Mouse (Mus musculus): ENCODE data around the gene Kifc1. TPM values are rescaled to one million over a fixed set of nuclear protein-coding genes. Genes with fewer than 3 reads are reported as not detected.

Gene Kifc1
- polyA plus RNA-seq, 1 experiment from 2014 or later: 8.1 TPM

GRCm38 (mm10) chr17:33926207-33926932 lies 35.9 kb upstream of the Kifc1 start:
- peak overlapping the region; percentile 14; the same call in 1 of the 2 replicates for H3K4me3 ChIP-seq
- 73% methylated on average over 17 of the region's 17 CpGs for WGBS

GRCm38 (mm10) chr17:33925406-33926116 lies 35.1 kb upstream of the Kifc1 start:
- peaks cover 35% of the 10 kb centered on the region for H3K4me1 ChIP-seq
- H3K4me3 ChIP-seq: peak overlapping the region; percentile 14; the same call in 1 of the 2 replicates
- H3K27me3 ChIP-seq (ENCODE audit: poor library complexity, severe bottlenecking): no peaks in the 10 kb centered on the region
- no peaks in the 10 kb centered on the region for H3K9me3 ChIP-seq
- DNase-seq (ENCODE audit: extremely low spot score, low spot score): no peak
- no peak overlapping the region for H3K27ac ChIP-seq
- H3K36me3 ChIP-seq (replicated peaks): peaks cover 28% of the 10 kb centered on the region
- 82% methylated on average over 21 of the region's 21 CpGs for WGBS

More at GRCm38 (mm10) chr17:33926207-33926932, 35.9 kb upstream of the Kifc1 start:
- H3K27ac ChIP-seq: no peak overlapping the region
- peaks cover 37% of the 10 kb centered on the region for H3K4me1 ChIP-seq
- H3K9me3 ChIP-seq: no peaks in the 10 kb centered on the region
- peaks cover 3% of the 10 kb centered on the region; the same call in 1 of the 2 replicates for H3K27me3 ChIP-seq (ENCODE audit: poor library complexity, severe bottlenecking)
- DNase-seq (ENCODE audit: extremely low spot score, low spot score): no peak
- H3K36me3 ChIP-seq (replicated peaks): peaks cover 28% of the 10 kb centered on the region

DNA sequence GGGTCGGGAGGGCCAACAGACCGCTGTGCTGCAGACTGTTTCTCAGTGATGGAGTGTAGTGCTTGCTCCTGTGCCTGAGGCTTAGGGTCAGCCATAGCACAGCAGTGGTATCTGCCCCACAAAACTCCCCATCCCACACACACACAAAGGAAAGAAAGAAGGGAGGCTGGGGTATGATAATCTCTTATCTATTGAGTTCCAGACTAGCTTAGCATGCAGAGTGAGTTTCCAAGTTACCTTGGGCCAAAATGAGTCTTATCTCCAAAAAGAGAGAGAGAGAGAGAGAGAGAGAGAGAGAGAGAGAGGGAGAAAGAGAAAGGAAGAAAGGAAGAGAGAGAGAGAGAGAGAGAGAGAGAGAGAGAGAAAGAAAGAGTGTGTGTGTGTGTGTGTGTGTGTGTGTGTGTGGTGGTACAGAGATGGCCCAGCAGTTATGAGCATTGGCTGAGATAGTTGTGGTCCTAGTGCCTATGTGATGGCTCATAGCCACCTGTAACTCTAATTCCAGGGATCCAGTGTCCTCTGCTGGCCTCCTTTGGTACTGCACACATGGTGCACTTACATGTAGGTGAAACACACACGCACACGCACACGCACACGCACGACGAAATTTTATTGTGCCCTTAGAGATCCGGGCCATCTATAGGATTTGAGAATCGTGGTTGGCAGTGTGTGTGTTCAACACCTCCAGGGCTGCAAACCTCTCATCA lies 34.3 kb upstream of the Kifc1 start:
- Histone ChIP-seq H3K4me3 (peak overlapping the region; percentile 0; the same call in 1 of the 2 replicates), H3K27me3 (ENCODE audit: poor library complexity, severe bottlenecking) (no peaks in the 10 kb centered on the region), H3K36me3 (replicated peaks) (peaks cover 28% of the 10 kb centered on the region), H3K9me3 (no peaks in the 10 kb centered on the region), H3K4me1 (peaks cover 37% of the 10 kb centered on the region), H3K27ac (no peak overlapping the region)
- no peak for DNase-seq (ENCODE audit: extremely low spot score, low spot score)
- 85% methylated on average over 10 of the region's 10 CpGs for WGBS

DNA sequence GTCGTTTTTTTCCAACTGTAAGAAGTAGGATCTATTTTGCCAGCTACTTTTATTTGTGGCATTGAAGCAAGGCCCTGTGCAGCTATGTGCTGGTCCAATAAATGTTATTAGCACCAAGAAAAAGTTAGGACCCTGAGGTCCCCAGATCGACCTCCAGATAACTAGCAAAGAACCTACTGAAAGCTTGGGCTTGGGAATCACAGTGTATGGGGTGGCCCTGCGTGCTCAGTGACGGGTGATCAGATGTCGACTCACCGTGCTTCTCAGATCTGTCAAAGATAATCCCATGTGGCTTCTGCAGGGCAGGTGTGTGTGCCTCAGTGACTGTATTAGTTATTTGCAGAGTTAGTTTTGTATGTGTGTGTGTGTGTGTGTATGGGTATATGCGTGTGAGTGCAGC lies 30.9 kb upstream of the Kifc1 start:
- peaks cover 15% of the 10 kb centered on the region for H3K27me3 ChIP-seq (ENCODE audit: poor library complexity, severe bottlenecking)
- 89% methylated on average over 7 of the region's 7 CpGs for WGBS
- peak overlapping the region; percentile 76; the same call in 1 of the 2 replicates for H3K4me3 ChIP-seq
- H3K4me1 ChIP-seq: peaks cover 52% of the 10 kb centered on the region
- DNase-seq (ENCODE audit: extremely low spot score, low spot score): no peak
- H3K27ac ChIP-seq: no peak overlapping the region
- peaks cover 35% of the 10 kb centered on the region for H3K36me3 ChIP-seq (replicated peaks)
- no peaks in the 10 kb centered on the region; the same call in 1 of the 2 replicates for H3K9me3 ChIP-seq

DNA sequence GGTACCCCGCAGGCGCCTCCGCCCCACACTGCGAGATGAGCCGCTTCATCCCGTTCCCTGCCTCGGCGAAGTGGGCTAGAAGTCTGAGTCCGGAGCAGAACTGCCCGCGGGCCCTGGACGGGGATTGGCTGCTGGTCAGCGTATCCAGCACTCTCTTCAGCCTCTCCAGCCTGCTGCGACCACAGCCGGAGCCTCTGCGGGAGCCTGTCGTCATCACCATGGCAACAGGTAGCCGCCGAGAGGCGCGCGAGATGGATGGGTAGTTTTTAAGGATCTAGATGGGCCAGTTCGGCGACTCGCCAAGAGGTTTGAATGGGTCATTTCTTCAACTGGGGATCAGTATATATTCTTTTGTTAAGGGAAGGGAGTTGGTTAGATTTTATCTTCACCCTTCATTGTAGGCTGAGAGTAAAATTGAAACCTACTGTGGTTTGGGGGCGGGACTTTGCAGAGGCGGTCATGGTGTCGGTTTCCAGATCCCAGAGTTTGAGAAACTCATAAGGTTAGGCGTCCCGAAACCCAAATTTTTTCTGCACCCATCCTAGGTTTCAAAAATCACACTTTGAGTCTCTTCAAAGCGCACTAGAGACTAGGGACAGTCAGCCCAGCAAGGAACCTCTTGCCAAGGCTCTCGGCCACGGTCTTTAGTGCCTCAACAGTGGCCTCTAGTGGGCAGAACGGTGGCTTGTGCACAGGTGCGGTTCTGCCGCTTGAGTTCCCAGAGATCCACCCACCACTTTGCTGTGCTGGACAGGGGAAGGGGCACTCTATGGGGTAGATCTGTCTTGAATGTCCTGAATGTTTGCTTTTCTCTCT lies 30.0 kb upstream of the Kifc1 start:
- peak; percentile 85 for DNase-seq (ENCODE audit: extremely low spot score, low spot score)
- H3K4me3 ChIP-seq: peak overlapping the region; percentile 76
- H3K4me1 ChIP-seq: peaks cover 55% of the 10 kb centered on the region
- H3K27ac ChIP-seq: peak overlapping the region; percentile 83
- WGBS: under 1% methylated on average over 36 of the region's 36 CpGs
- H3K36me3 ChIP-seq (replicated peaks): peaks cover 26% of the 10 kb centered on the region
- H3K27me3 ChIP-seq (ENCODE audit: poor library complexity, severe bottlenecking): peaks cover 15% of the 10 kb centered on the region
- no peaks in the 10 kb centered on the region; the same call in 1 of the 2 replicates for H3K9me3 ChIP-seq

DNA sequence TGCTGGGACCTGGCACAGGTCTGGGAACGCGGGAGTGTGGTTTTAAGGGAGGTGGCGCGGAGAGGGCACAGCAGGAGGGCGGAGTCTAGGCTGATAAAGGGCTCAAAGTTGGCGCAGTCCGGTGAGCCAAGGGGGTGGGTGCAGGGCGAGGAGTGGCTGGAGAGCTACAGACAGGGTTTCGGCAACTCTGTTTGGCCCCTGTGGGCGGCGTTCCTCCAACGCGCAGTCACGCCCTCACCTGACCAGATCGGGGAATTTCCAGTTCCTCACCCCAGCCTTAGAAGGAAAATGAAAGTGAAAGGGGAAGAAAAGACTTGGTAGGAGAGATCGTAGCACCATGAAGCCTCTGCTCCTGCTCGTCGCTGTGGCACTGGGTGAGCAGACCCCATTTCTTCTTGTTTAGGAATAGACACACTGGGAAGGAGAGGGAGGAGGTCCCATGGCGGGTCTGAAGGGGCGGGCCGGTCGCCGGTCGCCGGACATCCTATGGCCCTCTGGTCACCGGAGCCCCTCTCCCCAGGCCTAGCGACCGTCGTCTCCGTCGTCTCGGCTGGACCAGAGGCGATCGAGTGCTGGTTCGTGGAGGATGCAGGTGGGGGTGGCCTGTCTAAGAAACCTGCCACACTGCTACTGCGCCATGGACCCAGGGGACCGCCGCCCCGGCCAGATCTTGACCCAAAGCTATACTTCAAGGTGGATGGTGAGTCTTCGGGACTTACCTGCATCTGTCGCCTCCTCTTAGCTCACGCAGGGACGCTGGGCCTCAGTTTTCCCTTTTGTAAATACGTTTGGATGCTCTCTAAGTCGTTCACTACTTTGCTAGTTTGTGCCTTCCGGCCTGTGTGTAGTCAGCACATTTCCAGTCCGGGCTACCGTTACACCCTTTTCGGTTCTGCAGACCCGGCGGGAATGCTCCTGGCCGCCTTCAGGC lies 29.2 kb upstream of the Kifc1 start:
- H3K36me3 ChIP-seq (replicated peaks): peaks cover 25% of the 10 kb centered on the region
- peak overlapping the region; percentile 76 for H3K4me3 ChIP-seq
- H3K27ac ChIP-seq: peak overlapping the region; percentile 83
- H3K9me3 ChIP-seq: no peaks in the 10 kb centered on the region; the same call in 1 of the 2 replicates
- peak; percentile 44 for DNase-seq (ENCODE audit: extremely low spot score, low spot score)
- peaks cover 15% of the 10 kb centered on the region for H3K27me3 ChIP-seq (ENCODE audit: poor library complexity, severe bottlenecking)
- WGBS: under 1% methylated on average over 52 of the region's 52 CpGs
- H3K4me1 ChIP-seq: peaks cover 62% of the 10 kb centered on the region

DNA sequence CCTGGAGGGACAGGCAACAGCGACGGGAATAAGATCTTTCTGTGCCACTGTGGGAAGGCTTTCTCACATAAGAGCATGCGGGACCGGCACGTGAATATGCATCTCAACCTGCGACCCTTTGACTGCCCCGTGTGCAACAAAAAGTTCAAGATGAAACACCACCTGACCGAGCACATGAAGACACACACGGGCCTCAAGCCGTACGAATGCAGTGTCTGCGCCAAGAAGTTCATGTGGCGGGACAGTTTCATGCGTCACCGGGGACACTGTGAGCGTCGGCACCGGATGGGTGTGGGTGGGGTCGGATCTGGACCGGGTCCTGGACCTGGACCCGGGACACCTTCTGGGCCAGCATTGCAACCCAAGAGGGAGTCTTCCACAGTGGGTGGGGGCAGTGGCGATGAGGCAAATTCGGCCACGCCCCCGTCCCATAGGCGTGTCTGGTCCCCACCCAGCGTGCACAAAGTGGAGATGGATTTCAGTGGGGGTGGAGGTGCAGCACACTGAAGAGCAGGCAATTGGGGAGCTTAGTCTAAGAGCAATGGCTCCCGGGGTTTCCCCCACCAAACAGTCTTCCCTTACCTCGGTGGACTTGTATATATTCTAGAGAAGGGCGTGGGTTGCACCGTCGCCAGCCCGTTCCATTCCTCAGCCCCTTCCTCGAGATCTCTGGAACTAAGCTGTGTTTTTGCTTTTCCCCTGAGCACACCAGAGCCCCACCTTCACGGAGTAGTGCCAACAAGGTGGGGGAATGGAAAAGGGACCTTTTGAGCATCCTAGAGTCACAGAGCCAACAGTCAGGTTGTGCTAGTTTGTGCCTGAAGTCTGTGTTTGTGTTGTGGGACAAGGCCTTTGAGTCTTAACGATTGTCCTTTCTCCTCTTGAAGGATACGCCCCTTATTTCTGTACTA lies 28.1 kb upstream of the Kifc1 start:
- H3K27ac ChIP-seq: no peak overlapping the region
- WGBS: 59% methylated on average over 37 of the region's 37 CpGs
- peaks cover 71% of the 10 kb centered on the region for H3K4me1 ChIP-seq

DNA sequence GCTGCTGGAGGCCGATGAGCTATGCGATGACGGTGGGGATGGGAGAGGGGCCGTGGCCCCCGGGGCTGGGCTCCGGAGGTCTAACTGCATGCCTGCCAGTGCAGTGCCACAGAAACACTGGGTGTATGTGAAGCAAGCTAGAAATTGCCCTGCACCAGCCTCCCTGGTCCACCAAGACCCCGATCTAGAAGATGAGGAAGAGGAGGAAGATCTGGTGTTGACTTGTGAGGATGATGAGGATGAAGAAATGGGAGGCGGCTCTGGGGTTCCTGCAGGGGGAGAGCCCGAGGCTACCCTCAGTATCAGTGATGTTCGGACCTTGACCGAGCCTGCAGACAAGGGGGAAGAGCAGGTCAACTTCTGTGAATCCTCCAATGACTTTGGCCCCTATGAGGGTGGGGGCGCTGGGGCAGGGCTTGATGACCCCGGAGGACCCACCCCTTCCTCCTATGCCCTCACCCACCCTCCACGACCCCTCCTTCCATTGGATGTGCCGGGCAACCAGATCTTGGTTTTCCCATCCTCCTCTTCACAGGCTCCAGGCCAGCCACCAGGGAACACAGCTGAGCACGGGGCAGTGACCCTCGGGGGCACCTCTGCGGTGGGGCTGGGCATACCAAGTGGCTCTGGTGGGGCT lies 27.3 kb upstream of the Kifc1 start:
- H3K36me3 ChIP-seq (replicated peaks): peaks cover 44% of the 10 kb centered on the region
- no peak for DNase-seq (ENCODE audit: extremely low spot score, low spot score)
- peak overlapping the region; percentile 76 for H3K4me3 ChIP-seq
- H3K4me1 ChIP-seq: peaks cover 72% of the 10 kb centered on the region
- H3K27me3 ChIP-seq (ENCODE audit: poor library complexity, severe bottlenecking): peaks cover 15% of the 10 kb centered on the region
- no peaks in the 10 kb centered on the region; the same call in 1 of the 2 replicates for H3K9me3 ChIP-seq
- 84% methylated on average over 18 of the region's 18 CpGs for WGBS
- H3K27ac ChIP-seq: no peak overlapping the region

More for the DNA sequence above, 28.1 kb upstream of the Kifc1 start:
- H3K27me3 ChIP-seq (ENCODE audit: poor library complexity, severe bottlenecking): peaks cover 15% of the 10 kb centered on the region
- H3K36me3 ChIP-seq (replicated peaks): peaks cover 36% of the 10 kb centered on the region
- no peaks in the 10 kb centered on the region; the same call in 1 of the 2 replicates for H3K9me3 ChIP-seq
- DNase-seq (ENCODE audit: extremely low spot score, low spot score): no peak
- peak overlapping the region; percentile 76 for H3K4me3 ChIP-seq

DNA sequence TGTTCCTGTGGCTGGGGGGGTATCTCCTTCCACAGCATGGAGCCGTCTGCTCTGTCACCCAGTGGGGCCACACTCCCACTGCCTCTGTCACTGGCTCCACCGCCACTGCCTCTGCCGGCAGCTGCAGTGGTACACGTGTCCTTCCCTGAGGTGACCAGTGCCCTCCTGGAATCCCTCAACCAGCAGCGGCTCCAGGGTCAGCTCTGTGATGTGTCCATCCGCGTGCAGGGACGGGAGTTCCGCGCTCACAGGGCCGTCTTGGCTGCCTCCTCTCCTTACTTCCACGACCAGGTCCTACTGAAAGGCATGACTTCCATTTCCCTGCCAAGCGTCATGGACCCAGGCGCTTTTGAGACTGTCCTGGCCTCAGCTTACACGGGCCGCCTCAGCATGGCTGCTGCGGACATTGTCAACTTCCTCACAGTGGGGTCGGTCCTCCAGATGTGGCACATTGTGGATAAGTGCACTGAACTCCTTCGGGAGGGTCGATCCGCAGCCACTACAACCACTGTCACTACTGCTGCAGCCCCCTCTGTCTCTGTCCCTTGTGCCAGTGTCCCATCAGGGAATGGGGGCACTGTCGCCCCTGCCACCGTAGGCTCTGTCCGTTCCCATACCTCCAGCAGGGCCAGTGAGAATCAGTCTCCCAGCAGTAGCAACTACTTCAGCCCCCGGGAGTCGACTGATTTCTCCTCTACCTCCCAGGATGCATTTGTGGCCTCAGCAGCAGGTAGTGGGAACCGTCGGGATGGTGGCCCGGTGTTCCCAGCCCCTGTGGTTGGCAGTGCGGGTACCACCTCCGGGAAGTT lies 26.6 kb upstream of the Kifc1 start:
- no peaks in the 10 kb centered on the region; the same call in 1 of the 2 replicates for H3K9me3 ChIP-seq
- H3K27me3 ChIP-seq (ENCODE audit: poor library complexity, severe bottlenecking): peaks cover 15% of the 10 kb centered on the region
- peak overlapping the region; percentile 26; the same call in 1 of the 2 replicates for H3K27ac ChIP-seq
- H3K36me3 ChIP-seq (replicated peaks): peaks cover 51% of the 10 kb centered on the region
- peak overlapping the region; percentile 76 for H3K4me3 ChIP-seq
- 78% methylated on average over 31 of the region's 31 CpGs for WGBS
- H3K4me1 ChIP-seq: peaks cover 76% of the 10 kb centered on the region
- DNase-seq (ENCODE audit: extremely low spot score, low spot score): no peak

Measured in forebrain, embryonic 10.5 days (tissue).